Mouse (Mus musculus): ENCODE data around the gene Trim11. TPM values are rescaled to one million over a fixed set of nuclear protein-coding genes. Genes with fewer than 3 reads are reported as not detected.

The Trim11 gene
- total RNA-seq, 2 experiments from 2014 or later = 9.3 to 9.6 TPM

GRCm38 (mm10) chr11:58978706-58979030 lies 775 bp downstream of the Trim11 start:
- DNase-seq = no peak
- intact Hi-C loops (cut with DNase I; ENCODE audit: low total_unique reads) = no loop called here

- intact Hi-C loops (cut with DNase I; ENCODE audit: low total_unique reads) = no loop called here
- no peak for DNase-seq
Measured at GRCm38 (mm10) chr11:58979183-58979582, 1.3 kb downstream of the Trim11 start.

- intact Hi-C loops (cut with DNase I; ENCODE audit: low total_unique reads) = no loop called here
- peak; percentile 47 for DNase-seq
Measured at GRCm38 (mm10) chr11:58979661-58980060, 1.8 kb downstream of the Trim11 start.

- DNase-seq = no peak
- intact Hi-C loops (cut with DNase I; ENCODE audit: low total_unique reads) = no loop called here
Measured at GRCm38 (mm10) chr11:58980381-58980990, 2.6 kb downstream of the Trim11 start.

- intact Hi-C loops (cut with DNase I; ENCODE audit: low total_unique reads) = no loop called here
- DNase-seq = peak; percentile 88
Measured at GRCm38 (mm10) chr11:58981541-58982447, 3.9 kb downstream of the Trim11 start.

- DNase-seq = no peak
- intact Hi-C loops (cut with DNase I; ENCODE audit: low total_unique reads) = no loop called here
Measured at GRCm38 (mm10) chr11:58982471-58983097, 4.7 kb downstream of the Trim11 start.

GRCm38 (mm10) chr11:58983691-58984341 lies 5.9 kb downstream of the Trim11 start:
- intact Hi-C loops (cut with DNase I; ENCODE audit: low total_unique reads) = no loop called here
- DNase-seq = no peak

GRCm38 (mm10) chr11:58984657-58985056 lies 6.8 kb downstream of the Trim11 start:
- intact Hi-C loops (cut with DNase I; ENCODE audit: low total_unique reads) = no loop called here
- no peak for DNase-seq

GRCm38 (mm10) chr11:58985299-58985917 lies 7.5 kb downstream of the Trim11 start:
- DNase-seq = no peak
- intact Hi-C loops (cut with DNase I; ENCODE audit: low total_unique reads) = no loop called here

- peak; percentile 0 for DNase-seq
- intact Hi-C loops (cut with DNase I; ENCODE audit: low total_unique reads) = no loop called here
Measured at GRCm38 (mm10) chr11:58989166-58989565, 11.3 kb downstream of the Trim11 start.

GRCm38 (mm10) chr11:58990141-58990540 lies 12.2 kb downstream of the Trim11 start:
- intact Hi-C loops (cut with DNase I; ENCODE audit: low total_unique reads) = no loop called here
- peak; percentile 16 for DNase-seq

GRCm38 (mm10) chr11:58990794-58991193 lies 12.9 kb downstream of the Trim11 start:
- peak; percentile 39 for DNase-seq
- intact Hi-C loops (cut with DNase I; ENCODE audit: low total_unique reads) = no loop called here

- intact Hi-C loops (cut with DNase I; ENCODE audit: low total_unique reads) = no loop called here
- DNase-seq = peak; percentile 2
Measured at GRCm38 (mm10) chr11:58991911-58992310, 14.0 kb downstream of the Trim11 start.

- intact Hi-C loops (cut with DNase I; ENCODE audit: low total_unique reads) = no loop called here
- no peak for DNase-seq
Measured at GRCm38 (mm10) chr11:58993091-58993670, 15.3 kb downstream of the Trim11 start.

GRCm38 (mm10) chr11:58994337-58994826 lies 16.5 kb downstream of the Trim11 start:
- DNase-seq = peak; percentile 32
- intact Hi-C loops (cut with DNase I; ENCODE audit: low total_unique reads) = no loop called here

GRCm38 (mm10) chr11:58995061-58995806 lies 17.3 kb downstream of the Trim11 start:
- intact Hi-C loops (cut with DNase I; ENCODE audit: low total_unique reads) = no loop called here
- no peak for DNase-seq

GRCm38 (mm10) chr11:58995807-58996370 lies 18.0 kb downstream of the Trim11 start:
- intact Hi-C loops (cut with DNase I; ENCODE audit: low total_unique reads) = no loop called here
- DNase-seq = no peak

GRCm38 (mm10) chr11:58997541-58997940 lies 19.6 kb downstream of the Trim11 start:
- intact Hi-C loops (cut with DNase I; ENCODE audit: low total_unique reads) = no loop called here
- no peak for DNase-seq

Measured in gastrocnemius, postnatal 14 days (tissue).